Mouse (Mus musculus) C2C12 (cell line): Measurements from ENCODE around the gene Fbxl13.

ENCODE experiments used
- CEBPB ChIP-seq: IDR thresholded peaks from one replicate; pipeline ENCODE4 v1.6.1; 2011; ENCODE audit warnings: low read depth, mild to moderate bottlenecking, control low read depth, moderate library complexity
- CTCF ChIP-seq: IDR thresholded peaks from one replicate; pipeline ENCODE4 v1.5.1; 2011; ENCODE audit not compliant: control insufficient read depth, insufficient read depth, insufficient read length
- MAX ChIP-seq: IDR thresholded peaks from one replicate; pipeline ENCODE4 v1.6.1; 2011; ENCODE audit warnings: mild to moderate bottlenecking, control low read depth
- MYOD1 ChIP-seq: IDR thresholded peaks from one replicate; pipeline ENCODE4 v1.6.1; 2011; ENCODE audit warnings: low read depth; ENCODE audit not compliant: control insufficient read depth, insufficient read length
- MYOG ChIP-seq: IDR thresholded peaks from one replicate; pipeline ENCODE4 v1.6.1; 2011; ENCODE audit not compliant: control insufficient read depth, insufficient read length; ENCODE audit errors: extremely low read depth

DNA sequence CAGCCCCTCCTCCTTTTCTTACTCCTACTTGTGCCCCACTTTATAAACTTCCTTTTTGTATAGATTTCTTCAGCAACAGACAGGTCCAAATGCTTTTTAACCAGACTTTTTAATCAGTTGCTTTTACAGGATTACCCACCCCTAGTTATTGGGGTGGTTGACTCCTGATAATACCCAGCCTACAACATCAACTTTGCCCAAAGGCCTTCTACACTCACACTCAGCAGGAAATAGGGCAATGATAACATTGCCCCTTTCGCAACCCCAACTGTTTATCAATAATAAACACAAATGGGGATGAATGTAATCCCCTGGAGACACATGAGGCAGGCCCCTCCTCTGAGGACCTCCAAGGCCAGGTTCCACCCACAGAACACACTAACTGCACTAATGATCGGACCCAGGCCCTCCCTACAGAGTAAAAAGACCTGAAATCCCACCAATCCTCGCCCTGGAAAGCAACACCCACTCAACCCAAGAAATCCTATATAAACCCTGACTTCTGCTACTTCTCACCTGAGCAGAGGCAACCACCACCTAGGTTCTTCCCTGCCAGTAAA is 28.9 kb downstream of the Fbxl13 start:
- TF ChIP-seq CTCF (no peak), MAX (no peak), MYOD1 (no peak), CEBPB (no peak), MYOG (no peak)
